Mouse (Mus musculus): ENCODE data around the gene Zfyve19. TPM values are rescaled to one million over a fixed set of nuclear protein-coding genes. Genes with fewer than 3 reads are reported as not detected.

The Zfyve19 gene
- total RNA-seq, 1 experiment from 2014 or later = 24.9 TPM

- DNase-seq = peak; percentile 24
Observed at GRCm38 (mm10) chr2:119196316-119197108, 11.9 kb upstream of the Zfyve19 start.

- no peak for DNase-seq
Observed at GRCm38 (mm10) chr2:119197493-119197892, 10.9 kb upstream of the Zfyve19 start.

- no peak for DNase-seq
Observed at GRCm38 (mm10) chr2:119198049-119198448, 10.4 kb upstream of the Zfyve19 start.

- no peak for DNase-seq
Observed at GRCm38 (mm10) chr2:119198934-119199333, 9.5 kb upstream of the Zfyve19 start.

- peak; percentile 49 for DNase-seq
Observed at GRCm38 (mm10) chr2:119202914-119203453, 5.4 kb upstream of the Zfyve19 start.

GRCm38 (mm10) chr2:119203871-119204460 is 4.5 kb upstream of the Zfyve19 start:
- DNase-seq = no peak

GRCm38 (mm10) chr2:119207961-119208343 is 465 bp upstream of the Zfyve19 start:
- no peak for DNase-seq

GRCm38 (mm10) chr2:119209176-119209507 is 725 bp downstream of the Zfyve19 start:
- DNase-seq = no peak

- DNase-seq = no peak
Observed at GRCm38 (mm10) chr2:119229775-119230704, 21.6 kb downstream of the Zfyve19 start, which contains the start of gene Ppp1r14d. TSS of gene Ppp1r14d (minus strand) at chr2:119229906.

- DNase-seq = no peak
Observed at GRCm38 (mm10) chr2:119236682-119237209, 28.3 kb downstream of the Zfyve19 start.

- DNase-seq = peak; percentile 34
Observed at GRCm38 (mm10) chr2:119237210-119237870, 28.9 kb downstream of the Zfyve19 start, which contains the start of gene Spint1. TSS of gene Spint1 (plus strand) at chr2:119237362.

GRCm38 (mm10) chr2:119237871-119238220 is 29.4 kb downstream of the Zfyve19 start:
- peak; percentile 49 for DNase-seq

GRCm38 (mm10) chr2:119238671-119239070 is 30.3 kb downstream of the Zfyve19 start:
- DNase-seq = no peak

- DNase-seq = no peak
Observed at GRCm38 (mm10) chr2:119240075-119240818, 31.8 kb downstream of the Zfyve19 start.

GRCm38 (mm10) chr2:119240819-119241186 is 32.4 kb downstream of the Zfyve19 start:
- DNase-seq = no peak

- DNase-seq = no peak
Observed at GRCm38 (mm10) chr2:119242548-119242947, 34.1 kb downstream of the Zfyve19 start.

GRCm38 (mm10) chr2:119245246-119245645 is 36.8 kb downstream of the Zfyve19 start:
- no peak for DNase-seq

- DNase-seq = no peak
Observed at GRCm38 (mm10) chr2:119247904-119248303, 39.5 kb downstream of the Zfyve19 start.

- no peak for DNase-seq
Observed at GRCm38 (mm10) chr2:119249592-119250061, 41.2 kb downstream of the Zfyve19 start.

- no peak for DNase-seq
Observed at GRCm38 (mm10) chr2:119250377-119250776, 42.0 kb downstream of the Zfyve19 start.

Measured in adrenal gland, postnatal 14 days (tissue).